Mouse (Mus musculus) hindbrain, embryonic 15.5 days (tissue): ENCODE data around the gene Dgkh. TPM values are rescaled to one million over a fixed set of nuclear protein-coding genes. Genes with fewer than 3 reads are reported as not detected.

Experiments used
- ATAC-seq: fragments of 200-750 bp; cut with Nextera tagmentation; 2 replicates; pipeline ENCODE4 v1.8.0; 2017; ENCODE audit warnings: low read depth, moderate number of reproducible peaks, moderate TSS enrichment; ENCODE audit not compliant: low FRiP score
- H3K27ac ChIP-seq: fragments of 300-500 bp; sonication (generic); replicated peaks from 2 replicates; pipeline ENCODE4 v1.5.1; 2015; ENCODE audit warnings: mild to moderate bottlenecking, inconsistent platforms
- H3K27me3 ChIP-seq: fragments of 300-500 bp; sonication (generic); 2 replicates; pipeline ENCODE4 v1.6.1; 2015; ENCODE audit warnings: control low read depth, inconsistent platforms
- H3K36me3 ChIP-seq: fragments of 300-500 bp; sonication (generic); 2 replicates; pipeline ENCODE4 v1.6.1; 2015; ENCODE audit warnings: control low read depth, inconsistent platforms
- H3K4me1 ChIP-seq: fragments of 300-500 bp; sonication (generic); replicated peaks from 2 replicates; pipeline ENCODE4 v1.6.1; 2015; ENCODE audit warnings: control low read depth, inconsistent platforms
- H3K4me2 ChIP-seq: fragments of 300-500 bp; sonication (generic); 2 replicates; pipeline ENCODE4 v1.6.1; 2015; ENCODE audit warnings: moderate library complexity, mild to moderate bottlenecking, inconsistent platforms
- H3K4me3 ChIP-seq: fragments of 300-500 bp; sonication (generic); 2 replicates; pipeline ENCODE4 v1.5.1; 2015; ENCODE audit warnings: mild to moderate bottlenecking, inconsistent platforms
- H3K9ac ChIP-seq: fragments of 300-500 bp; sonication (generic); 2 replicates; pipeline ENCODE4 v1.6.1; 2015; ENCODE audit warnings: inconsistent platforms
- H3K9me3 ChIP-seq: fragments of 300-500 bp; sonication (generic); 2 replicates; pipeline ENCODE4 v1.6.1; 2016; ENCODE audit warnings: control low read depth, inconsistent platforms
- WGBS: fragments of 180-500 bp; shearing (Covaris S2); methylation state at CpG from one replicate; pipeline ENCODE4 v1.1.7; 2015; 5-methylcytosine and 5-hydroxymethylcytosine counted together
- polyA plus RNA-seq: library from polyadenylated mRNA; unstranded; fragments of >200 nt; fragmentation: Nextera tagmentation; extraction: Ambion mirVana; gene quantifications from 2 replicates; pipeline ENCODE4 v1.2.1, GENCODE M21; 2015

The Dgkh gene
- polyA plus RNA-seq, 1 experiment from 2014 or later, result 3.5 TPM

GRCm38 (mm10) chr14:78541319-78541718 lies 191.3 kb downstream of the Dgkh start:
- WGBS, result 67% methylated on average over 3 of the region's 3 CpGs
- no peak overlapping the region for H3K4me2 ChIP-seq

GRCm38 (mm10) chr14:78539821-78540220 lies 192.8 kb downstream of the Dgkh start:
- H3K27ac ChIP-seq, result no peak overlapping the region
- ATAC-seq, result no peak
- H3K9ac ChIP-seq, result no peak overlapping the region
- no peaks in the 10 kb centered on the region for H3K27me3 ChIP-seq
- H3K9me3 ChIP-seq, result no peaks in the 10 kb centered on the region
- H3K4me2 ChIP-seq, result no peak overlapping the region
- 96% methylated on average over 1 of the region's 1 CpGs for WGBS
- H3K36me3 ChIP-seq, result no peaks in the 10 kb centered on the region
- no peak overlapping the region for H3K4me3 ChIP-seq
- peaks cover 23% of the 10 kb centered on the region for H3K4me1 ChIP-seq

More at GRCm38 (mm10) chr14:78541319-78541718, 191.3 kb downstream of the Dgkh start:
- H3K4me3 ChIP-seq, result no peak overlapping the region
- no peak overlapping the region for H3K27ac ChIP-seq
- no peak for ATAC-seq
- no peaks in the 10 kb centered on the region for H3K27me3 ChIP-seq
- H3K9ac ChIP-seq, result no peak overlapping the region
- no peaks in the 10 kb centered on the region for H3K36me3 ChIP-seq
- peaks cover 16% of the 10 kb centered on the region for H3K4me1 ChIP-seq
- no peaks in the 10 kb centered on the region for H3K9me3 ChIP-seq

- no peaks in the 10 kb centered on the region for H3K36me3 ChIP-seq
- no peaks in the 10 kb centered on the region for H3K27me3 ChIP-seq
- no peaks in the 10 kb centered on the region for H3K9me3 ChIP-seq
- ATAC-seq, result no peak
- WGBS, result 51% methylated on average over 5 of the region's 5 CpGs
- no peak overlapping the region for H3K4me3 ChIP-seq
- no peak overlapping the region for H3K9ac ChIP-seq
- H3K4me1 ChIP-seq, result peaks cover 33% of the 10 kb centered on the region
- H3K27ac ChIP-seq, result no peak overlapping the region
- no peak overlapping the region for H3K4me2 ChIP-seq
These were observed 193.8 kb downstream of the Dgkh start for GRCm38 (mm10) chr14:78538572-78539320.

- WGBS, result 33% methylated on average over 6 of the region's 6 CpGs
- Histone ChIP-seq H3K9me3 (no peaks in the 10 kb centered on the region), H3K4me2 (peak overlapping the region; percentile 77), H3K9ac (peak overlapping the region; percentile 60), H3K27me3 (no peaks in the 10 kb centered on the region), H3K4me1 (peaks cover 40% of the 10 kb centered on the region), H3K27ac (peak overlapping the region; percentile 96), H3K36me3 (no peaks in the 10 kb centered on the region), H3K4me3 (peak overlapping the region; percentile 72)
- no peak for ATAC-seq
These were observed 195.0 kb downstream of the Dgkh start for GRCm38 (mm10) chr14:78537551-78537950.

GRCm38 (mm10) chr14:78536281-78537165 lies 196.1 kb downstream of the Dgkh start, which contains the start of gene Akap11:
Akap11 (minus strand) TSS chr14:78536808.
- Histone ChIP-seq H3K9ac (peak within 1 kb of the TSS; percentile 92), H3K27me3 (no peaks in the 10 kb centered on the region), H3K4me3 (peak within 1 kb of the TSS; percentile 72), H3K36me3 (no peaks in the 10 kb centered on the region), H3K4me2 (peak within 1 kb of the TSS; percentile 77), H3K27ac (peak within 1 kb of the TSS; percentile 96), H3K4me1 (peaks cover 46% of the 10 kb centered on the region), H3K9me3 (no peaks in the 10 kb centered on the region)
- WGBS, result under 1% methylated on average over 68 of the region's 82 CpGs
- peak; percentile 97 for ATAC-seq

- 28% methylated on average over 2 of the region's 2 CpGs for WGBS
These were observed 197.2 kb downstream of the Dgkh start for GRCm38 (mm10) chr14:78535366-78535765.

GRCm38 (mm10) chr14:78534651-78535050 lies 197.9 kb downstream of the Dgkh start:
- H3K27ac ChIP-seq, result no peak overlapping the region
- H3K9me3 ChIP-seq, result no peaks in the 10 kb centered on the region
- WGBS, result 95% methylated on average over 5 of the region's 5 CpGs
- no peak overlapping the region for H3K4me3 ChIP-seq
- no peaks in the 10 kb centered on the region for H3K27me3 ChIP-seq
- no peak for ATAC-seq
- H3K4me2 ChIP-seq, result peak overlapping the region; percentile 77
- H3K4me1 ChIP-seq, result peaks cover 49% of the 10 kb centered on the region
- H3K36me3 ChIP-seq, result no peaks in the 10 kb centered on the region
- H3K9ac ChIP-seq, result no peak overlapping the region

More at GRCm38 (mm10) chr14:78535366-78535765, 197.2 kb downstream of the Dgkh start:
- Histone ChIP-seq H3K4me3 (peak overlapping the region; percentile 72), H3K4me1 (peaks cover 49% of the 10 kb centered on the region), H3K4me2 (peak overlapping the region; percentile 77), H3K9ac (peak overlapping the region; percentile 92), H3K36me3 (no peaks in the 10 kb centered on the region), H3K9me3 (no peaks in the 10 kb centered on the region), H3K27ac (peak overlapping the region; percentile 96), H3K27me3 (no peaks in the 10 kb centered on the region)
- no peak for ATAC-seq

- Histone ChIP-seq H3K4me2 (no peak overlapping the region), H3K9ac (no peak overlapping the region), H3K4me3 (no peak overlapping the region), H3K27me3 (no peaks in the 10 kb centered on the region), H3K9me3 (no peaks in the 10 kb centered on the region), H3K4me1 (peaks cover 52% of the 10 kb centered on the region), H3K36me3 (no peaks in the 10 kb centered on the region), H3K27ac (no peak overlapping the region)
- ATAC-seq, result no peak
- 85% methylated on average over 3 of the region's 3 CpGs for WGBS
These were observed 198.9 kb downstream of the Dgkh start for GRCm38 (mm10) chr14:78533701-78534100.

GRCm38 (mm10) chr14:78532345-78532744 lies 200.2 kb downstream of the Dgkh start:
- Histone ChIP-seq H3K36me3 (no peaks in the 10 kb centered on the region), H3K9ac (no peak overlapping the region), H3K4me3 (no peak overlapping the region), H3K27ac (no peak overlapping the region), H3K4me2 (no peak overlapping the region), H3K4me1 (peaks cover 40% of the 10 kb centered on the region), H3K27me3 (no peaks in the 10 kb centered on the region), H3K9me3 (no peaks in the 10 kb centered on the region)
- no peak for ATAC-seq
- 95% methylated on average over 6 of the region's 6 CpGs for WGBS

- no peak for ATAC-seq
- peaks cover 42% of the 10 kb centered on the region for H3K4me1 ChIP-seq
- no peak overlapping the region for H3K27ac ChIP-seq
- 73% methylated on average over 3 of the region's 3 CpGs for WGBS
- H3K9me3 ChIP-seq, result no peaks in the 10 kb centered on the region
- no peak overlapping the region for H3K9ac ChIP-seq
- no peaks in the 10 kb centered on the region for H3K36me3 ChIP-seq
- H3K27me3 ChIP-seq, result no peaks in the 10 kb centered on the region
- no peak overlapping the region for H3K4me3 ChIP-seq
- no peak overlapping the region for H3K4me2 ChIP-seq
These were observed 202.3 kb downstream of the Dgkh start for GRCm38 (mm10) chr14:78530256-78530655.

- Histone ChIP-seq H3K9ac (no peak overlapping the region), H3K9me3 (no peaks in the 10 kb centered on the region), H3K27ac (no peak overlapping the region), H3K4me2 (no peak overlapping the region), H3K4me3 (no peak overlapping the region), H3K36me3 (no peaks in the 10 kb centered on the region), H3K4me1 (peaks cover 29% of the 10 kb centered on the region), H3K27me3 (no peaks in the 10 kb centered on the region)
- ATAC-seq, result no peak
- WGBS, result 82% methylated on average over 8 of the region's 8 CpGs
These were observed 203.8 kb downstream of the Dgkh start for GRCm38 (mm10) chr14:78528461-78529425.
